14 mouse cellular contexts compared by ENCODE assay signal in the genomic region with DNA sequence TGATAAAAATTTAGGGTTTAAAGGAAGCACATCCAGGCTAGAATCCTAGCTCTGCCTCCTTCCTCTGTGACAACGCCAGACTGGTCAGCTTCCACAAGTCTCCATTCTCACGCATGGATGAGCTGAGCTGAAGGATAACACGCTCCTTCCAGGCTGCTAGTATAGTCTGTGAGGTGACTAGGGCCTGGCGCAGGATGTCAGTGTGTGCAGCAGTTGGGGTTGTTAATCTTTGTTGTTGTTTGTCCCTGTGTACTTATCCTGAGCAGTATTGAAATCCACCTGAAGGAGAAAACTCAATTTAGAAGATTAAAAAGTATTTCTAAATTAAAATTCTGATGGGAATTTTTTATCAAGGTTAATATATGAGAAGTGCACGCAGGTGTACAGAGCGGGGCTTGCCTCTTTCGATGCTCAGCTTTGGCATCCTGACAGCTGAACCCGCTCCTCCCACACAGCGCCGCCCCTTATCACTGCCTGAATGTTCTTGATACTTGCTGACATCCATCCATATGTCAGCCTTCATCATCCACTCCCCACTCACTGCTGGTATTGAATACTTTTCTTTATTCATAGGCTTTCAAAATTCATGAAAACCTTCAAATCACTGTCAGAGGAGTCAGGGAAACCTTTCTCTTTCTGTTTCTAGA.
DNase-seq lines count a peak whose midpoint lies in the region; ATAC-seq and TF ChIP-seq lines count a peak whose summit lies in the region.
"Had no signal": no experiment of that assay in that cellular context is flagged by ENCODE, and none has a peak within 500 bp of the region (broad histone marks: within the 10 kb centered on the region; RNA-seq: fewer than 3 reads in every experiment).

No protein-coding gene starts in this region.

- no peaks in the 10 kb centered on the region for H3K4me1 ChIP-seq in neural tube, embryonic 12.5 days
- H3K4me1 ChIP-seq in forebrain, postnatal 0 days (ENCODE audit: insufficient read depth): no peaks in the 10 kb centered on the region
- H3K4me1 ChIP-seq in midbrain, postnatal 0 days (ENCODE audit: insufficient read depth, low read length): no peaks in the 10 kb centered on the region; the same call in 1 of the 2 replicates
- H3K4me1 ChIP-seq: embryonic facial prominence, embryonic 15.5 days had no signal

- TF ChIP-seq CTCF in forebrain, postnatal 0 days (IDR thresholded peaks at IDR 0.05; ENCODE audit: low read depth): no peak
- no peak for TF ChIP-seq CTCF in midbrain, postnatal 0 days (IDR thresholded peaks at IDR 0.05)

- ATAC-seq in neural tube, embryonic 12.5 days (ENCODE audit: low FRiP score, low read depth): 0 out of 2 replicates have a peak, but pooled peaks have one; percentile 44
- peak; percentile 85 for ATAC-seq in forebrain, postnatal 0 days
- peak; percentile 54; the same call in 1 of the 2 replicates for ATAC-seq in midbrain, postnatal 0 days (ENCODE audit: low FRiP score)
- no peak for ATAC-seq in erythroblast, adult 5-6 weeks (replicated peaks; ENCODE audit: low FRiP score, poor library complexity, severe bottlenecking)
- no peak for ATAC-seq in megakaryocyte-erythroid progenitor cell, adult 5-6 weeks (replicated peaks; ENCODE audit: low FRiP score, low TSS enrichment, poor library complexity, severe bottlenecking)

- no peak overlapping the region for H3K9ac ChIP-seq in neural tube, embryonic 12.5 days
- no peak overlapping the region for H3K9ac ChIP-seq in forebrain, postnatal 0 days
- H3K9ac ChIP-seq in midbrain, postnatal 0 days (replicated peaks; ENCODE audit: low read length, poor library complexity, severe bottlenecking): no peak overlapping the region
- H3K9ac ChIP-seq: embryonic facial prominence, embryonic 15.5 days had no signal

- no peak overlapping the region for H3K4me3 ChIP-seq in neural tube, embryonic 12.5 days
- no peak overlapping the region for H3K4me3 ChIP-seq in forebrain, postnatal 0 days (ENCODE audit: low read depth, low read length)
- H3K4me3 ChIP-seq in midbrain, postnatal 0 days (ENCODE audit: low read depth, low read length): no peak overlapping the region
- H3K4me3 ChIP-seq: embryonic facial prominence, embryonic 15.5 days had no signal

- no peak for DNase-seq in neural tube, embryonic 10.5 days (ENCODE audit: extremely low spot score, low spot score)
- peak; percentile 54 for DNase-seq in forebrain, postnatal 0 days
- peak; percentile 40 to 78 for DNase-seq in layer of hippocampus, adult 18-20 months (ENCODE audit: low spot score in 2 of 2)
- DNase-seq in midbrain, postnatal 0 days (ENCODE audit: low spot score): peak; percentile 67
- DNase-seq in embryo, embryonic 10 days (ENCODE audit: low spot score): no peak
- DNase-seq: adrenal gland, adult 8-10 months; cerebellum, adult 11-12 months; heart, postnatal 36 days had no signal

- H3K4me2 ChIP-seq in neural tube, embryonic 12.5 days (replicated peaks): no peak overlapping the region
- H3K4me2 ChIP-seq in forebrain, postnatal 0 days (ENCODE audit: low read depth): no peak overlapping the region
- no peak overlapping the region for H3K4me2 ChIP-seq in midbrain, postnatal 0 days (ENCODE audit: low read depth, low read length, poor library complexity, severe bottlenecking)
- H3K4me2 ChIP-seq: embryonic facial prominence, embryonic 15.5 days had no signal

- WGBS in neural tube, embryonic 12.5 days: 78% methylated on average over 10 of the region's 10 CpGs
- 42% methylated on average over 10 of the region's 10 CpGs for WGBS in forebrain, postnatal 0 days
- 59% methylated on average over 10 of the region's 10 CpGs for WGBS in midbrain, postnatal 0 days

- no peaks in the 10 kb centered on the region for H3K36me3 ChIP-seq in neural tube, embryonic 12.5 days
- no peaks in the 10 kb centered on the region for H3K36me3 ChIP-seq in forebrain, postnatal 0 days (ENCODE audit: insufficient read depth)
- no peaks in the 10 kb centered on the region for H3K36me3 ChIP-seq in midbrain, postnatal 0 days (ENCODE audit: insufficient read depth, low read length)
- H3K36me3 ChIP-seq: embryonic facial prominence, embryonic 15.5 days had no signal

- no peaks in the 10 kb centered on the region for H3K9me3 ChIP-seq in neural tube, embryonic 12.5 days
- H3K9me3 ChIP-seq in forebrain, postnatal 0 days (ENCODE audit: low read length): no peaks in the 10 kb centered on the region
- no peaks in the 10 kb centered on the region for H3K9me3 ChIP-seq in midbrain, postnatal 0 days (ENCODE audit: low read length)
- H3K9me3 ChIP-seq: embryonic facial prominence, embryonic 15.5 days had no signal

- no peaks in the 10 kb centered on the region for H3K27me3 ChIP-seq in neural tube, embryonic 12.5 days (replicated peaks)
- no peaks in the 10 kb centered on the region for H3K27me3 ChIP-seq in forebrain, postnatal 0 days (ENCODE audit: insufficient read depth, low read length)
- H3K27me3 ChIP-seq in midbrain, postnatal 0 days (ENCODE audit: insufficient read depth, low read length): no peaks in the 10 kb centered on the region
- H3K27me3 ChIP-seq: embryonic facial prominence, embryonic 15.5 days had no signal

- no peak overlapping the region for H3K27ac ChIP-seq in neural tube, embryonic 12.5 days
- no peak overlapping the region for H3K27ac ChIP-seq in forebrain, postnatal 0 days (ENCODE audit: low read depth, low read length)
- H3K27ac ChIP-seq in midbrain, postnatal 0 days (ENCODE audit: low read depth, low read length): no peak overlapping the region
- H3K27ac ChIP-seq: embryonic facial prominence, embryonic 15.5 days; kidney, postnatal 0 days; macrophage had no signal

Comparison
In these comparisons a context has a peak if more than half of its experiments do, and no peak if none do; other contexts are left out.
1. ATAC-seq: peak in neural tube, embryonic 12.5 days (single experiment), forebrain, postnatal 0 days (single experiment) and midbrain, postnatal 0 days (single experiment); none in erythroblast, adult 5-6 weeks (single experiment) and megakaryocyte-erythroid progenitor cell, adult 5-6 weeks (single experiment).
2. DNase-seq: peak in forebrain, postnatal 0 days (single experiment), layer of hippocampus, adult 18-20 months (2 of 2) and midbrain, postnatal 0 days (single experiment); none in neural tube, embryonic 10.5 days (single experiment) and embryo, embryonic 10 days (single experiment).